Mouse (Mus musculus) liver, adult 2 months (tissue): Measurements from ENCODE around the gene Gm20388. TPM values are rescaled to one million over a fixed set of nuclear protein-coding genes. Genes with fewer than 3 reads are reported as not detected.

Experiments used
- DNase-seq: peaks from one replicate; pipeline ENCODE4 v3.0.0-alpha.2; 2011; ENCODE audit warnings: low read depth, low spot score; ENCODE audit errors: extremely low read depth
- H3K27ac ChIP-seq: fragments of 200-500 bp; replicated peaks from 2 replicates; pipeline ENCODE4 v1.5.1; 2012; ENCODE audit warnings: low read depth, mild to moderate bottlenecking, control low read depth, inconsistent platforms, low read length; ENCODE audit not compliant: insufficient read depth
- H3K27me3 ChIP-seq: fragments of 200-500 bp; 2 replicates; pipeline ENCODE4 v1.6.1; 2012; ENCODE audit warnings: mild to moderate bottlenecking, moderate library complexity, low read length, inconsistent platforms; ENCODE audit not compliant: control insufficient read depth, insufficient read depth
- H3K36me3 ChIP-seq: fragments of 200-500 bp; 2 replicates; pipeline ENCODE4 v1.6.1; 2012; ENCODE audit warnings: low read length, inconsistent platforms; ENCODE audit not compliant: control insufficient read depth, insufficient read depth
- H3K4me1 ChIP-seq: fragments of 200-500 bp; 2 replicates; pipeline ENCODE4 v1.6.1; 2011; ENCODE audit warnings: low read length; ENCODE audit not compliant: control insufficient read depth, insufficient read depth
- H3K4me3 ChIP-seq: fragments of 200-500 bp; 2 replicates; pipeline ENCODE4 v1.5.1; 2011; ENCODE audit warnings: low read depth, mild to moderate bottlenecking, control low read depth, low read length, moderate library complexity; ENCODE audit not compliant: insufficient read depth
- H3K79me2 ChIP-seq: fragments of 200-500 bp; 2 replicates; pipeline ENCODE4 v1.6.1; 2012; ENCODE audit warnings: inconsistent platforms, mild to moderate bottlenecking, low read length, moderate library complexity; ENCODE audit not compliant: control insufficient read depth, insufficient read depth
- H3K9ac ChIP-seq: fragments of 200-500 bp; 2 replicates; pipeline ENCODE4 v1.6.1; 2012; ENCODE audit warnings: low read depth, mild to moderate bottlenecking, control low read depth, inconsistent platforms, low read length
- CTCF ChIP-seq: fragments of 200-500 bp; IDR thresholded peaks from 2 replicates; pipeline ENCODE4 v1.5.1; 2011; ENCODE audit warnings: low read depth, low read length, control low read depth
- POLR2A ChIP-seq: fragments of 200-500 bp; IDR thresholded peaks from 2 replicates; pipeline ENCODE4 v1.6.1; 2011; ENCODE audit warnings: low read length, control low read depth; ENCODE audit not compliant: insufficient read depth; ENCODE audit errors: extremely low read depth
- WGBS: fragments of 180-500 bp; shearing (Covaris S2); methylation state at CpG from one replicate; pipeline ENCODE4 v1.1.7; 2018; 5-methylcytosine and 5-hydroxymethylcytosine counted together
- polyA plus RNA-seq: library from polyadenylated mRNA; depleted of rRNA; stranded (reverse); fragments of >200 nt; gene quantifications from 2 replicates; pipeline ENCODE4 v1.2.3, GENCODE M21; 2012
- total RNA-seq: library from RNA; depleted of rRNA; stranded (reverse); fragments of >200 nt; gene quantifications from 2 replicates; pipeline ENCODE4 v1.2.3, GENCODE M21; 2014

Gene Gm20388
- total and polyA plus RNA-seq, 2 experiments, result 6.4 to 19.9 TPM

GRCm38 (mm10) chr8:120294982-120295870, 384.6 kb downstream of the Gm20388 start:
- TF ChIP-seq CTCF (no peak), POLR2A (no peak)
- no peaks in the 10 kb centered on the region for H3K27me3 ChIP-seq
- H3K4me1 ChIP-seq, result peaks cover 3% of the 10 kb centered on the region; the same call in 1 of the 2 replicates
- no peak overlapping the region for H3K4me3 ChIP-seq
- H3K9ac ChIP-seq, result no peak overlapping the region
- no peak overlapping the region for H3K27ac ChIP-seq
- no peaks in the 10 kb centered on the region for H3K36me3 ChIP-seq
- 44% methylated on average over 16 of the region's 17 CpGs for WGBS
- no peaks in the 10 kb centered on the region for H3K79me2 ChIP-seq
- DNase-seq, result no peak

- H3K9ac ChIP-seq, result no peak overlapping the region
- no peak for DNase-seq
- H3K27me3 ChIP-seq, result no peaks in the 10 kb centered on the region
- no peaks in the 10 kb centered on the region for H3K36me3 ChIP-seq
- TF ChIP-seq POLR2A (no peak), CTCF (no peak)
- 86% methylated on average over 5 of the region's 5 CpGs for WGBS
- no peak overlapping the region for H3K4me3 ChIP-seq
- no peaks in the 10 kb centered on the region for H3K79me2 ChIP-seq
- peaks cover 6% of the 10 kb centered on the region for H3K4me1 ChIP-seq
- no peak overlapping the region for H3K27ac ChIP-seq
Observed at GRCm38 (mm10) chr8:120297000-120297399, 386.4 kb downstream of the Gm20388 start.

- Histone ChIP-seq H3K36me3 (no peaks in the 10 kb centered on the region), H3K79me2 (no peaks in the 10 kb centered on the region), H3K27me3 (no peaks in the 10 kb centered on the region), H3K4me3 (no peak overlapping the region), H3K9ac (no peak overlapping the region), H3K4me1 (peaks cover 3% of the 10 kb centered on the region), H3K27ac (no peak overlapping the region)
- TF ChIP-seq CTCF, result no peak
- TF ChIP-seq POLR2A, result no peak
- 91% methylated on average over 22 of the region's 22 CpGs for WGBS
- no peak for DNase-seq
Observed at GRCm38 (mm10) chr8:120298601-120299532, 388.2 kb downstream of the Gm20388 start.

- H3K36me3 ChIP-seq, result no peaks in the 10 kb centered on the region
- H3K4me3 ChIP-seq, result no peak overlapping the region
- H3K27ac ChIP-seq, result no peak overlapping the region
- H3K27me3 ChIP-seq, result no peaks in the 10 kb centered on the region
- 15% methylated on average over 13 of the region's 13 CpGs for WGBS
- DNase-seq, result peak; percentile 33
- peak overlapping the region; percentile 15; the same call in 1 of the 2 replicates for H3K9ac ChIP-seq
- no peaks in the 10 kb centered on the region for H3K79me2 ChIP-seq
- TF ChIP-seq CTCF (peak; percentile 97), POLR2A (no peak)
- H3K4me1 ChIP-seq, result peaks cover 3% of the 10 kb centered on the region
Observed at GRCm38 (mm10) chr8:120300601-120301141, 390.0 kb downstream of the Gm20388 start.

GRCm38 (mm10) chr8:120302941-120303675, 392.5 kb downstream of the Gm20388 start:
- WGBS, result 93% methylated on average over 11 of the region's 11 CpGs
- Histone ChIP-seq H3K36me3 (no peaks in the 10 kb centered on the region), H3K4me3 (no peak overlapping the region), H3K79me2 (no peaks in the 10 kb centered on the region), H3K27me3 (no peaks in the 10 kb centered on the region), H3K4me1 (peaks cover 3% of the 10 kb centered on the region), H3K27ac (no peak overlapping the region), H3K9ac (no peak overlapping the region)
- TF ChIP-seq CTCF (no peak), POLR2A (no peak)
- DNase-seq, result no peak
